Mouse (Mus musculus) left cerebral cortex, adult 8-10 months (tissue): ENCODE data around the gene Matn1. TPM values are rescaled to one million over a fixed set of nuclear protein-coding genes. Genes with fewer than 3 reads are reported as not detected.

Experiments used
- DNase-seq, 2 experiments: peaks; one replicate each; pipeline ENCODE4 v3.0.0; 2022; ENCODE audit warnings: low spot score in 2 of 2
- total RNA-seq, 4 experiments: library from RNA; stranded (reverse); gene quantifications; 2 replicates each; pipeline ENCODE4 v1.2.4; 2022

Matn1 gene
- total RNA-seq, 4 experiments from 2014 or later, result 0.48 to 0.86 (median 0.70) TPM

DNA sequence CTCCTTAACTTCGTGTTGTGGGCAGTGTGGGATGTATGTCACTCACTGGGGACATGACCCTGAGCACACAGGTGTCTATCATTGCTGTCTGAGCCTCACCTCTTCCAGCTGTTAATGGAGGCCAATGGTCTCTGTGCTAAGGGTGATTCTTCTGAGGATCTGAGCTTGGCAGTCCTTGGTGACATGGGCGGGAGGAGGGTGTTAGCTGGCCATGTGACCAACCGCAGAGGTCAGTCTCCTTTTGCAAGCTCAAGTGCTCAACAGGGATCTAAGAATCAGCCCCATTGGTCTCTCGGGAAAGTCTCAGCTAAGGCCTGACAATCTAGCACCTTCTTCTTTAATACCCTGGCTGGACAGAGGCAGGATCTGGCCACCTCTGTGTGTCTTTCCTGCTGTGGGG is 26.6 kb upstream of the Matn1 start:
- DNase-seq, result no peak

DNA sequence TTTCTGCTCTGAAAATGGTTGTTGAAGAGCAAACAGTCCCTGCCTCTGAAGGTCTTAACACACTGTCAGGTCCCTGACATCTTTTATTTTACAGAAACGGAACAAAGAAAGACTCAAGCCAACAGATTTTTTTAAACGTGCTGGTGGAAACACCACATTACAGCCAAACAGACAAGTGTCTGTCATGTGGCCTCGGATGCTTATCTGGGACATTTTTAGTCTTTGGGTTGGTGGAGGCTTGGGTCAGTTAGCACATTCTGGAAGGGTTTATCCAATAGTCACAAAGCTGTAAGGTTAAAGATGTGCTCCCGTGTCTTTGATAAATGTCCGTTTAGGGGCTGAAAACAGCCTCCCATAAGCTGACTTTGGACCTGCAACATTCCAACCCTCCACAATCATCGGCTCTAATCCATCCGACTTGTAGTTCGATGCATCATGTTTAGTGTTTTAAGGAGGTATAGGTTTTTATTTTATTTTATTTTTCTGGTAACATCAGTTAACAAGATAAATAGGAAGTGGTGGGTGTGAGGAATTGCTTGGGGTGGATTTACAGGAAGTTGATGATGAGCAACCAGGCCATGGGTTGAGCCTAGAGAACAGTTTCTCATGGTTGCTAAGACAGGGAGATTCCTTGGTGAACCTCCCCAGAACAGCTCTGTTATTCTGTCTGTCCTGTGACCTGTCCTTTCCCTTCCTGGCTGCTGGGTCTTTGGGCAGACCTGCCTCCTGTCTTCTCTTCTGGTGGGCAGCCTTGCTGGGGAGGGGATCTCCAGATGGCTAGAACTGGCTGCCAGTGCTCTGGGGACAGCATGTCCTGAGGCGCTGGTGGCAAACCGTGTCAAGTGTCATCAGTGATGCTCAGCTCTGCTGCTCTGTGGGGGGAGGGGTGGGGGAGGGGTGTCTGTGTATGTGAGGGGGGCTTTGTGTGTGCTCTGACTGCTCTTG is 25.1 kb upstream of the Matn1 start:
- DNase-seq, result no peak

DNA sequence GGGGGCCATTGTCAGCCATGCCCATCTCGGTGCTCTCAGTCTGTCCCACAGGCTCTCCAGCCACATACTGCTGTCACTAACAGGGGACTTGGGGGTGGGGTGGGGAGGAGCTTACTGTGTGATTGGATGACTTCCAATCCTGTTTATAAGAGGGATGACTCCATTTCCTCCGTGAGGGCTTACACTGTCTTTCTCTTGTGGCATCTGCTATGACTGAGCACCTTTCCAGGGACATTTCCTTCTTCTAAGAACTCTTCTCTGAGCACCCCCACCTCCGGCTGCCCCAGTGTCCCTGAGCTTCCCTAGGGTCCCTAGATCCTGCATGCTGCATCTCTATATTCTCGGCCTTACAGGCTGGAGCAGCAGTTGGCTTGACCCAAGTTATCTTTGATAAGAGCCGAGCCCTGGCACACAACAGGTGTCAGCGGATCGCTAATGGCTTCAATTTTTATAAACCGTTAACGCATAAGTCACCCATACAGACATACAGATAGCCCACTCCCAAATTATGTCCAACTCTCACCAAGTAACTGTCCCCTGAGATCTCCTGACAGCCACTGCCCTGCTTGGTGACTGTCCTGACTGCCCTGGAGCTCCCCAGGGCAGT is 24.3 kb upstream of the Matn1 start:
- DNase-seq, result no peak

DNA sequence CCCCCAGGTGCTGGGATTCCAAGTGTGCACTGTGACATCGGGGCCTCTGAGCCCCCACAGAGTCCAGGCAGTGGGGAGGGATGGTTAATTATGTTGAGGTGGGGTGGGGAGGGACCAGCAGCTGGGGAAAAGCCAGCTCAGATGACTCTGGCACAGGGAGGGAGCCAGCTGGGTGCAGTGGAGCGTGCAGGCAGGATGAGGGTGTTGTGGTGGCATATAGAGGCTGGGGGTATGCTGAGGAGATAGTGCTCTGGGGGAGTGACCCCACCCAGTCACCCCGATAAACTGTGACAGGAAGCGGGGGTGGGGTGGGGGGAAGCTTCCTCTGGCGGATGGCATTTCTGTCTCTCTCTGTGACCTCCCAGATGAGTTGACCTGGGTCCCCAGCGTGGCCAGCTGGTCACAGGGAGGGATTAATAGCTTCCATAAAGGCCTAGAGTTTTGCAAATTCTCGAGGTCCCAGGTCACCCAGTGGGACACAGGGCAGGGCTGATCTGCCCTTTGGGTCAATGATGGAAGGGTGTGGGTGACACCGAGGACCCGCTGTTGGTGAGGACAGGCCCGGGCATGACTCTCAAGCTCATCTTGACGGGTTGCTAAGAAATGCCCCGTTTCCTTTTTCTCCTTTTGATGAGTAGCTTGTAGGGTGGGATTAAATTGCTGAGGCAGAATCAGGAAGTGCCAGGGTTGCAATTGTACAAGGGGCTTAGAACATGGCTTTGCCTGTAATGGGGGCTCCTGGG is 23.1 kb upstream of the Matn1 start:
- DNase-seq, result no peak

DNA sequence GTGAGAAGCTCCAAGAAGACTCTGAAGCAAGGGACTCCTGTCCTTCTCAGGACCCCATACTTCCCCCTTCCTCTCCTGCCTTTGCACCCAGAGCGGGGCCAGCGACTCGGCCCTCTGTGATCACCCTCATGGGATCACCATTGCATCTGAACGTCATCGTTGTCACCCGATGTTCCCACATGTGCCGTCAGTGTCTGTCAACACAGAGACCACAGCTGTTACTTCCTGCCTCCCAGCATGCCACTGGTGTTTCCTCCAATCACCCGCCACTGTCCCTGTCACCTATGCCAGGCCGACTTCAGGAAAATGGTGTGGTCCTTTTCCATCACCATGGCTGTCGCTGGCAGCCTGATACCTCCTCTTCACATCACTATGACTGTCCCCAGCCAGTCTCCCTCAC is 22.2 kb upstream of the Matn1 start:
- no peak for DNase-seq

DNA sequence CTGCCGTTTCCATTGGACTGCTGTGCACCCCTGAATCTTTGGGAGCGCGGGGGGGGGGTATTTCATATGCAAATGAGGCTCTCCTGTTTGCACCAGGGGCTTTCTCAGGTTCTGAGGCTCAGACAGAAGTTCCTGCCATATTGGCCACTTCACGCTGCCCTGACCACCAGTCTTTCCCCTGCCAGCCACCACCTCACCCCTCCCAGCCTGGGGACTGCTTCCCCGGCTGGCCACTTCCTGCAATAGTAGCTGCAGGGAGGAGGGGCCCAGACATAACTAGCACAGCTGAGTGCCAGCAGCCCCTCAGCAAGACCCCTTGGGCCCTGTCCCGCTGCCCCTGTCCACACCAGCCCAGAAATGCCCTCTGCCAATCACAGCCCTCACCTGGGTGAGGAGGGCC is 17.9 kb upstream of the Matn1 start:
- DNase-seq, result no peak

DNA sequence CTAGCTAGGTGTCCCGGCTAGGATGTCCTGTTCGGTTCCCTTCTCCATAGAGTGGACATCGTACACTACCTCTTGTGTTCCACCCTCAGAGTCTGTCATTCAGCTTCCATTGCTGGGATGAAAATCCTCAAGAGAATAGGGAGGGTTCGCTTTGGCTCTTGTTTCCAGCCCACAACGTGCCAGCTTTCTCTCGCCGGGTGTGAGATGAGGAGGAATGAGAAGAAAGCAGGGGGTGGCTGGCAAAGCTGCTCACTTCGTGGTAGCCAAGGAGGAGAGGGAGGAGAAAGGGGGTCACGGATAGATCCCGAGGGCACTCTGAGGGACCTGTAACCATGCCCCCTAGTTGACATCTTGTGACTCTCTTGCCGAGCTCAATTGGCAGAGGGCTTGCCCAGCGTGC is 16.4 kb upstream of the Matn1 start:
- DNase-seq, result no peak

DNA sequence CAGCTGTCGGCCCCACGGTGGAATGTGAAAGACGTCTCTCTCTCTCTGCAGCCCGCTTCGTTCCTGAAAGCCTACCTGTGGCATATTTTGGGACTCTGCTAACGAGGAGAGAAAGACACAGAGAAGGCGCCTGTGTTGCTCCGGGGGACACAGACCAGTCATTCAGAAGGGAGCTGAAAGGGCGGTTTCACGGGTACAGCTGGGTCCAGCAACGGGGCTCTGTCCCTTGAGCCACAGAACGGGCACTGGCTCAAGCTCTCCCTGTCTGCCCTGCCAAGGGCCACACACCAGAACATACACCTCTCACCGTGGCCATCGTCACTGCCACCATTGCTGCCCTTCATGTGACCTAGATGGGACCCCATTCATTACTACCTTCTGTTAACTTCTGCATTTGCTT is 1.5 kb upstream of the Matn1 start:
- DNase-seq, result no peak

DNA sequence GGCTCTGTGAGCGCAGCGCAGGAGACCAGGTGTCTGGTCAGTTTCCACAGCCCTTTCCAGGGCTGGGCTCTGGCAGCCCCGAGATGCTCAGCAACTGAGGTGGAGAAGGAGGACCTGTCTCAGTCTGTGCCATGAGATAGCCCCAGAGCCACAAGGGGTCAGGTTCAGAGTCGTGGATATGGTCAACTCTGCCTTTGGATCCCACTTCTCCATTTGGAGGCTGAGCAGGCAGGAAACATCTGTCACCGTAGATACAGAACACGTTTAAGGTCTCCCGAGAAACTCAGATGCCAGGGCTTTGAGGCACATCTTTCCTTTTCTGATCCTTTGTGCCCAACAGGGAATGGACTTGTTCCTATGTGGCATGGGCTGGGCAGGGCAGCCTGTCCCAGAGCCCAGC is 594 bp downstream of the Matn1 start:
- no peak for DNase-seq

DNA sequence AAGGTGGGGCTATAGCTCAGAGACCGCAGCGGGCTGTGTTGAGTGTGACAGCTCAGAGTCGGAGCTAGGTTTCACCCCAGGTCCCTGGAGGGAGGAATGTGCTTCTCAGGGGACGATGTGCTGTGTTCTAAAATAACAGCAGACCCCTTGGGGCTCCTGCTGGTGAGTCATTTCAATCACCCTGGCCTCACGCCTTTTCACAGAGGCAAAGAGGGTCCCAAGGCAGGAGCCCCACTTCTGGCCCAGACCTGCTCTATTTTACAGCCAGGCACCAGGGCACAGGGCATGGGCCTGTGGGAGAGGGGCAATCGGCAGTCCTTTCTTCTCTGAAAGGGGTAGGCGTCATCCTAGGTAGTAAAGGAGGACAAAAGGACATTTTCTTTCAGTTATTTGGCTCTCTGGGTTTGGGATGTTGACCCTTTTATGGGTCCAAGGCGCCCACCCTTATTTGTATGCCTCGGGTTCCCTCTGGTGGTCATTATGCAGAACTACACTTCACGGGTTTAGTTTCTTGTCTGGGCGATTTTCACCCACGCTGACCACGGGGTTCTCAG is 3.0 kb downstream of the Matn1 start:
- peak in 1 of 2 experiments; percentile 16 for DNase-seq

DNA sequence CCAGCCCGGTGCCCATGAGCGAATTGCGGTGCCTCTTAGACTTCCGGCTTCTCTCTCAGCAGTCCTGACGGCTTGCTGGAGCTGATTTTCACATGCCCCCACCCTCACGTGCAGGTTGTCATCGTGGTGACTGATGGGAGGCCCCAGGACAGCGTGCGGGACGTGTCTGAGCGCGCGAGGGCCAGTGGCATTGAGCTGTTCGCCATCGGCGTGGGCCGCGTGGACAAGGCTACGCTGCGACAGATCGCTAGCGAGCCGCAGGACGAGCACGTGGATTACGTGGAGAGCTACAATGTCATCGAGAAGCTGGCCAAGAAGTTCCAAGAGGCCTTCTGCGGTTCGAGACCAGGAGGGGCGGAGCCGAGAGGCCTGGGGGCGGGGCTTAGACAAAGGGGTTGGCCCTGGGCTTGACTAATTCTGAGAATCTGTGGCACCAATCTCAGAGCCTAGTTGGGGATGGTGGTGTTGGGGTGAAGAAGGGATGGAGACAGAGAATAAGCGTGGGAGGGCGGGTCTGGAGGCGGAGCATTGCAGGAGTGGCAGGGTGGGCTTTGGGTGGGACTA is 5.7 kb downstream of the Matn1 start:
- DNase-seq, result no peak

DNA sequence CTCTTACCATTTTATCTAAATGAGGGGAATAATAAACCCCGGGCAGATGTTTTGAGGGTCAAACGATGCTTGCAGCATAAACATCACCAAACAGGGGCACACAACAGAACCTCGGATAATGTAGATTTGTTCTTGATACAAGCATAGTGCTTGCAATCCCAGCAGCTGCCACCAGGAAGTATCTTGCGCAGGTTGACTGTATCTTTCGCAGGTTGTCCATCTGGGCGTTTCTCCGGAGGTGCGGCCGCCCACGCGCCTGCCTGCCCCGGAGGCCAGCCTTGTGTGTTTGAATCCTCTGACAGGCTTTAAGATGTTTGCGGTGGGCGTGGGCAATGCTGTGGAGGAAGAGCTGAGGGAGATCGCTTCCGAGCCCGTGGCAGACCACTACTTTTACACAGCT is 8.3 kb downstream of the Matn1 start:
- DNase-seq, result peak in 1 of 2 experiments; percentile 31

DNA sequence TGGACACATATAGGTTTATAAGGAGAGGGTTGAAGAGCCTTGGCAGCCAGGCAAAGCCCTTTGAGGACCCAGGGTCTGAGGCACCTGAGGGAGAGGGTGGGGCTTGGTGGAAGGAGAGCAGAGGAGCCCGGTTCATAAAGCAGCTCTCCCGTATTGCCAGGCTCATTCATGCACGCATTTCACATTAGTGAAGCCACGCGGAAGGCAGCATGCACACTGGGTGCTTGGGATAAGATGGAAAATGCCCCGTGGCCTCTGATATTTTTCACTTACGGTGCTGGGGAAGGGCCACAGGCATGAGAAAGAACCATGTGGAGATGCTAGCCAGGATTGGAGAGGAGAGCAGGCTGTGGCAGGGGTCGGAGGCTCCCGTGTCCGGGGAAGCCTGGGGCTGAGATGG is 13.0 kb downstream of the Matn1 start:
- DNase-seq, result no peak

DNA sequence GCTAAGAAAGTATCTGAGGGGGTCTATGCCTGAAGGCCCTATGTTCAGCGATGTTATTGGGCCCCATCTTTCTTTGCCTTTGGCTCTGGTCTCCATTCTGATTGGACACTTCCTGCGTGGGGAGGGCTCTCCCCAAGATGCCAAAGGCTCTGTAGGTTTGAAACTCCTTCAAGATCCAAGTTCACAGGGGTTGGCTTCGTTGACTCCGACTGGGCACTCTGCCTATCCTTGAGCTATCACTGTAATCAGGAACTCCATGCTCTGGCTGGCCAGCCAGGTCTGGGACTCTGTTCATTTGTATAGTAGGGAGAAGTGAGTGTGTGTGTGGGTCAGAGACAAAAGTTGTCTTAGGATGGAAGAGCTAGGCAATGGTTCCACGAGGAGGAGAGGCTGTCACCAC is 14.6 kb downstream of the Matn1 start:
- DNase-seq, result no peak

DNA sequence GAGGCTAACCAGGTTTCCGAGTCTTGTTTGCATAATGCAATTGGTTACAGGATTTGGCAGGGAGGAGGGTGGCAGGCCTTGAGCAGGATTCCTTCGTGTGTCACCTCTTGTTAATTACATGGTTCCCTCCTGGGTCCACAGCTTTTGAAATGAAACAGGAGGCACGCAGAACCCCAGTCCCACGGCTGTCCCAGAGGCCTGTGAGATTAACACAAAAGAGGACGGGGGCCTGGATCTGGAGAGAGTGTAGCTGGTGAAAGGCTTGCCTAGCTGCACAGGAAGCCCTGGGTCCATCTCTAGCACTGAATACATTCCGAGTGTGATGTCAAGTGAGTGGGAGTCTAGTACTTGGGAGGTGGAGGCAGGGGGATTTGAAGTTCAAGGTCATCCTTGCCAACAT is 15.5 kb downstream of the Matn1 start:
- no peak for DNase-seq

DNA sequence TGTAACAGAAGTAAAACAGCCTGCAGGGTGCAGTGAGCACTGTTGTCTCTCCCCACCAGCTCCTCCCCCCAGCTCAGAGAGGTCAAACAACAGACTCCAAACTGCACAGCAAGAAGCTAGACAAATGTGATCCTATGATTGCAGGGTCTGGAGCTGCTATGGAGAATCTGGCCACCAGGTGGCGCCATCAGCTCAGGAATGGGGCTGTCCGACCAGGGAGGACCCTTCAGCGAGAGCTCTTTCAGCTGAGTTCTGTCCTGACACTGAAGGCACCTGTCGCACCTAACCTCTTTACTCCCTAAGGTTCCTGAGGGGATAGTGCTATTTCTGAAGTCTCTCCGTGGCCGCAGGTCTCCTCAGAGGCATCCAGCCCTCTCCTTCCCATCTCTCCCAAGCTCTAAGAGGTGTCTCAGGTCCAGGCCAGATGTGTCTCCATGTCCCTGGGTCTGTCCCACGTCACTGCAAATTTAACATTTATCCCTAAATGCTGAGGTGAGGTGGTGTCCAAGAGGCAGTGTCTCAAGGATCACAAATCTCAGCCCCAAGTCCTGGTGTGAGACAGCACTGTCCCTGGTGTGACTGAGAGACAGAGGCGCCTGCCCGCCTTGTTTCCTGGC is 16.0 kb downstream of the Matn1 start:
- DNase-seq, result peak; percentile 28 to 95

DNA sequence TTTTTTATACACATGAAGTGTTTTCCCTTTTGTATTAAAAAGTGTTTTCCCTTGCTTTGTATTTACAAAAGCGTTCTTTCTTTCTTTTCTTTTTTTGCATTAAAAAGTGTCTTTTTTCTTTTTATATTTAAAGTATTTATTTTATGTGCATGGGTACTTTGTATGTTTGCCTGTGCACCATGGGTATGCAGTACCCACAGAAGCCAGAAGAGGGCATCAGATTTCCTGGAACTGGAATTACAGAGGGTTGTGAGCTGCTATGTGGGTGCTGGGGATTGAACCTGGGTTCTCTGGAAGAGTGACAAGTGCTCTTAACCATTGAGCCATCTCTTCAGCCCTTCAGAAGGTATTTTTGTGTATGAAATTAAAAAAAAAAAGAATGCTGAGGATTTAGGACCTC is 27.1 kb downstream of the Matn1 start:
- DNase-seq, result no peak

DNA sequence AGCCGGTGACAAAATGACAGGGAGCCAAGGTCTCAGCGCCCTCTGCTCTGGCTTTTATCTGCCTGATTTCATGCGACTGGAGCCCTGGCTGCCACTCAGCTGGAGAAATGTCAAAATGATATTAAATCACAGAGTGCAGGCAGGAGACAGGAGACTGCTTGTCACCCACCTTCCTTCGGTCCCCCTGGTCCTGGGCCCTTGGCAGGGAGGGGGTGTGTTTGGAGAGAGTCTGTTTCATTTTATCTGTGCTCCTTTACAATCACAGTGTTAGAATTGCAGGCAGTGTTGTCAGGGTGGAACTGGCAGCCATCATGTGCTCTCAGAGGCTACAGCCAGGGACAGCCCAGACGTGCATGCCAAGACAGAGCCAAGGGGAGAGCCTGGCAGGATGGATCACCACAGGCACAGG is 28.2 kb downstream of the Matn1 start:
- no peak for DNase-seq

DNA sequence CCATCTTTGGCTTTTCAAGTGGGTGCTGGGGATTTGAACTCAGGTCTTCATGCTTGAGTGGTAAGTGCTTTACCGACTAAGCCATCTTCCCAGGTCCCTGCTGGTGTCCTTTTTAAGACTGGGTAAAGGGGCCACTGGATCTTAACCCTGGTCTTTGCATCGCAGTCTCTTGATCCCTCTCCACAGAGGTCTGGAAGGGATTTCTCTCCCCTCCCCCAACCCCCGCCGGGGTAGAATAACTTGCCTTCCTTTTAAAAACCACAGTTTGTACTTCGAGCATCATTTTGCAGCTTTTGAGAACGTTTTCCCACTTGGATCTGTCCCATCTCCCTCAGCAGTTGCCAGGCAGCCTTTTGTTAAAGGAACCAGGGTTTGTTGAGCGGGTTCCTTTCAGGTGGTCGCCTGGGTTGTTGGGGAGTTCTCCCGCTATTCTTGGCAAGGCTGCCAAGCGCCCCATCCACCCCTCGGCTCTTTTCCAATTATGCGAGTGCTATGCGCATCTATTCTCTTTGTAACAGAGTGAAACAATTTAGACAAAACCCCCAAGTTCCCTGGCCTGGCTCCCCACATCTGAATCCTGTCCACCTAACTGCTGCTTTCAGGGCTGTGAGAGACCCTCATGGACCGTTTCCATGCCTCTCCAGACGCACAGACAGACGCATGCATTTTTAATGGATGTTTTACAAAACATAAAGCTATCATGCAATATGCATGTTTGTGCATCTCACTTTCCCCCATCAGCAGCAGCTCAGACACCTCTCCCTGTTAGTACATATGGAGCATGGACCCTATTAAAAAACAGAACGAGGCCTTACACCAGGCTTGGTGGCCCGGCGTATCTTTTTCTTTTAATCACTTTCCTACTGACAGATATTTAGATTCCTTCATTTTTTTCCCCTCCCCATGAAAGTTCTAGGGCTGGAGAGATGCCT is 29.4 kb downstream of the Matn1 start:
- DNase-seq, result peak in 1 of 2 experiments; percentile 52

DNA sequence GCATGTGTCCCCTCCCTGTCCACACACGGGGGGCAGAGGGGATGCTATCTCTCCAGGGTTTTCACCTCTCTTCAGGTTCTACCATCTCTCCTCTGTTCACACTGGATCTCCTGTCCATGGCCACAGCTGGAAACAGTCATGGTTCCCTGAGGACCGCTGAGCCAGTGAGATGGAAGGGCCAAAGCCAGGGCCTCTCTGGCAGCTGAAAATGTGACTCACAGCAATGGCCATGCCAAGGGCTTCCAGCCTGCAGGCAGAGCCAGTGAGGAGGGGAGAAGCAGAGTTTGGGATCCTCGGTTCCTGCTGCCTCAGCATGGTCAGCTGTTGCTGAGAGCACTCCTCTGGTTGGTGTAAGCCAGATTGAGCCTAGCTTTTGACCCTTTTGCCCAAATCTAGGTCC is 34.8 kb downstream of the Matn1 start:
- DNase-seq, result no peak
